Mouse (Mus musculus) neural tube, embryonic 13.5 days (tissue): Measurements from ENCODE around the gene Hip1. TPM values are rescaled to one million over a fixed set of nuclear protein-coding genes. Genes with fewer than 3 reads are reported as not detected.

Experiments used
- ATAC-seq: fragments of 200-750 bp; cut with Nextera tagmentation; 2 replicates; pipeline ENCODE4 v1.8.0; 2017; ENCODE audit warnings: low read depth, mild to moderate bottlenecking, moderate TSS enrichment, moderate library complexity
- H3K27ac ChIP-seq: fragments of 300-500 bp; sonication (generic); replicated peaks from 2 replicates; pipeline ENCODE4 v1.5.1; 2015; ENCODE audit warnings: moderate library complexity, mild to moderate bottlenecking, inconsistent platforms
- H3K27me3 ChIP-seq: fragments of 300-500 bp; sonication (generic); 2 replicates; pipeline ENCODE4 v1.6.1; 2015; ENCODE audit warnings: mild to moderate bottlenecking, inconsistent platforms
- H3K36me3 ChIP-seq: fragments of 300-500 bp; sonication (generic); 2 replicates; pipeline ENCODE4 v1.6.1; 2015; ENCODE audit warnings: mild to moderate bottlenecking, inconsistent platforms
- H3K4me1 ChIP-seq: fragments of 300-500 bp; sonication (generic); replicated peaks from 2 replicates; pipeline ENCODE4 v1.6.1; 2015; ENCODE audit warnings: inconsistent platforms
- H3K4me2 ChIP-seq: fragments of 300-500 bp; sonication (generic); 2 replicates; pipeline ENCODE4 v1.6.1; 2015; ENCODE audit warnings: inconsistent platforms, mild to moderate bottlenecking, moderate library complexity
- H3K4me3 ChIP-seq: fragments of 300-500 bp; sonication (generic); 2 replicates; pipeline ENCODE4 v1.5.1; 2015; ENCODE audit warnings: mild to moderate bottlenecking, inconsistent platforms
- H3K9ac ChIP-seq: fragments of 300-500 bp; sonication (generic); 2 replicates; pipeline ENCODE4 v1.6.1; 2015; ENCODE audit warnings: moderate library complexity, mild to moderate bottlenecking, inconsistent platforms
- H3K9me3 ChIP-seq: fragments of 300-500 bp; sonication (generic); 2 replicates; pipeline ENCODE4 v1.6.1; 2016; ENCODE audit warnings: inconsistent platforms
- WGBS: fragments of 180-500 bp; shearing (Covaris S2); methylation state at CpG from one replicate; pipeline ENCODE4 v1.1.7; 2015; 5-methylcytosine and 5-hydroxymethylcytosine counted together
- polyA plus RNA-seq: library from polyadenylated mRNA; unstranded; fragments of >200 nt; fragmentation: Nextera tagmentation; extraction: Ambion mirVana; gene quantifications from 2 replicates; pipeline ENCODE4 v1.2.1, GENCODE M21; 2015

Hip1 gene
- polyA plus RNA-seq, 1 experiment from 2014 or later: 48.6 TPM

DNA sequence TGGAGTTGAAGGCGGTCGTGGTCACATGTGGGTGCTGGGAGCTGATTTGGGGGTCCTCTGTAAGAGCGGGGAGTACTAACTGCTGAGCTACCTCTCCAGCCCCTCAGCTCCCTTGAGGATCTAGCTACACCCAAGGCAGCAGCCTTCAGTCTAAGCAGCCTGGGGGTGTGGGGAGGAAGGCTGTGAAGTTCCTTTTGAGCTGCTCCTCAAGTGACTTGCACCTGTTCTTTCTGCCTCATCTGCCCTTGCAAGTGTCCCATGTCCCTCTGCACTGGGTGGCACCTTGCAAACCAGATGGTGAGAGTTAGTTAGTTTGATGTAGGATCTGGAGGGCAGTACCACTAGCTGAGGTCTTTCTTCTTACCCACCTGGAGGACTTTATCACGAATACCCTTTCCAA, 136.8 kb downstream of the Hip1 start:
- Histone ChIP-seq H3K4me2 (no peak overlapping the region), H3K36me3 (peaks cover 47% of the 10 kb centered on the region), H3K27me3 (no peaks in the 10 kb centered on the region), H3K4me3 (no peak overlapping the region), H3K9me3 (no peaks in the 10 kb centered on the region), H3K4me1 (peaks cover 4% of the 10 kb centered on the region; the same call in 1 of the 2 replicates), H3K27ac (no peak overlapping the region), H3K9ac (no peak overlapping the region)
- no peak for ATAC-seq
- WGBS: 91% methylated on average over 4 of the region's 4 CpGs

GRCm38 (mm10) chr5:135405437-135405836, 139.5 kb downstream of the Hip1 start:
- Histone ChIP-seq H3K4me2 (no peak overlapping the region), H3K27me3 (no peaks in the 10 kb centered on the region), H3K36me3 (peaks cover 25% of the 10 kb centered on the region), H3K9me3 (0 out of 2 replicates have a peak, but pooled peaks cover 3% of the 10 kb centered on the region), H3K9ac (no peak overlapping the region), H3K4me1 (peaks cover 4% of the 10 kb centered on the region; the same call in 1 of the 2 replicates), H3K27ac (no peak overlapping the region), H3K4me3 (no peak overlapping the region)
- ATAC-seq: no peak
- WGBS: 89% methylated on average over 9 of the region's 9 CpGs

DNA sequence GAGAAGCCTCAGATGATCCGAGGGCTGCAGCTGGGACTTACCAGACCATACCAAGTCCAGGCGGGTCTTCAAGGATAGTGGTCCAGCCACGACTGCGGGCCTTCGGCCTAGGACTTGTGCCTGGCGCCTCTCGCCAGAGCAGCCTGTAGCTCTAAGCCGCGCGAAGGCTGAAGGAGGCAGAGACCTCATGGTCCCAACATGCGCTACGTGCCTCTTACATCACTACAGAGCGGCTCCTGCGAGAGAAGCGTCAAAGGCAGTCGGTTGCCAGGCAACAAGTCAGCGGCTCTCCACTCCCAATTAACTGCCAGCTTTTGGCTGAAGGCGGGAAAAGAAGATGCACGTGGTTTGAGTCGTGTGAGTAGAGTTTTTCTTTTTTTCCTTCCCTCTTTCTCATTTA, 140.3 kb downstream of the Hip1 start:
- peaks cover 17% of the 10 kb centered on the region for H3K36me3 ChIP-seq
- 30% methylated on average over 20 of the region's 20 CpGs for WGBS
- no peak overlapping the region for H3K4me3 ChIP-seq
- peaks cover 4% of the 10 kb centered on the region; the same call in 1 of the 2 replicates for H3K4me1 ChIP-seq
- ATAC-seq: peak; percentile 69
- 0 out of 2 replicates have a peak overlapping the region, but pooled peaks have one; percentile 20 for H3K4me2 ChIP-seq
- H3K27ac ChIP-seq: no peak overlapping the region
- H3K9ac ChIP-seq: no peak overlapping the region
- 0 out of 2 replicates have a peak, but pooled peaks cover 3% of the 10 kb centered on the region for H3K9me3 ChIP-seq
- H3K27me3 ChIP-seq: no peaks in the 10 kb centered on the region

GRCm38 (mm10) chr5:135400244-135400643, 144.7 kb downstream of the Hip1 start:
- 15% methylated on average over 2 of the region's 2 CpGs for WGBS
- ATAC-seq: no peak
- no peak overlapping the region for H3K4me2 ChIP-seq

DNA sequence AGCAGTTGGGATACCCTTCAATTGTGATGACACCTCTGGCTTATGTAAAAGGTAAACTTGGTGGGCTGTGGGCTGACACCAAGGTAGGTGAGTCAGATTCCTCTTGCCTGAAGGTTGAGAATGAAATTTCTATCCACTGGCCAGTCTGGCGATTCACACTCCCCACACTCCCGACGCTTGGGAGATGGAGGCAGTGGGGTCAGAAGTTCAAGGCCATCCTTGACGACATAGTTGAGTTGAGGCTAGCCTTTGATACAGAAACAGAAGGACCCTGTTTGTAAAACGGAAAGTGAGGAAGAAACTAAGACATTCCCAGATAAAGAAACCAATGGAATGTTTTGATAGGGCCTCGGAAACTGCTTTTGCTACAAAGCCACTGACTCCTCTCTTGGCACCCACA, 145.5 kb downstream of the Hip1 start:
- no peak overlapping the region for H3K4me3 ChIP-seq
- 0 out of 2 replicates have a peak, but pooled peaks cover 3% of the 10 kb centered on the region for H3K9me3 ChIP-seq
- ATAC-seq: no peak
- H3K36me3 ChIP-seq: no peaks in the 10 kb centered on the region
- no peak overlapping the region for H3K9ac ChIP-seq
- H3K4me2 ChIP-seq: no peak overlapping the region
- H3K27me3 ChIP-seq: no peaks in the 10 kb centered on the region
- peaks cover 5% of the 10 kb centered on the region for H3K4me1 ChIP-seq
- 70% methylated on average over 6 of the region's 6 CpGs for WGBS
- no peak overlapping the region for H3K27ac ChIP-seq

More at GRCm38 (mm10) chr5:135400244-135400643, 144.7 kb downstream of the Hip1 start:
- Histone ChIP-seq H3K27me3 (no peaks in the 10 kb centered on the region), H3K9me3 (0 out of 2 replicates have a peak, but pooled peaks cover 3% of the 10 kb centered on the region), H3K4me1 (peaks cover 4% of the 10 kb centered on the region; the same call in 1 of the 2 replicates), H3K9ac (no peak overlapping the region), H3K4me3 (no peak overlapping the region), H3K36me3 (no peaks in the 10 kb centered on the region), H3K27ac (no peak overlapping the region)

DNA sequence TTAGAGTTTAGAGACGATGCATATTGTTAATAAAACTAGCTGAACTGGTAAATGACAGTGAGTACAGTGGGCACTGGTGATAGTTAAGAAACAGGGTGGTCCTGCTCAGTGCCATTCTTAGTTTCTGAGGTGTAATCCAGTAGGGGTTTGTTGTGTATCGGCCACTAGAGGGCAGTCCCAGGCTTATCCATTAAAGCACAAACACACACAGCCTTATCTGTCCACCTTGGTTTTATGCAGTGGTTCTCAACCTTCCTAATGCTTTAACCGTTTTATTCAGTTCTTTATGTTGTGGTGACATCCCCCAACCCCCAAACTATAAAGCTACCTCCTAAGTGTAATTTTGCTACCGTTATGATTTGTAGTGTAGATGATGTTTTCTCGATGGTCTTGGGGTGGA, 149.1 kb downstream of the Hip1 start:
- no peak overlapping the region for H3K9ac ChIP-seq
- H3K27ac ChIP-seq: no peak overlapping the region
- peaks cover 24% of the 10 kb centered on the region for H3K4me1 ChIP-seq
- no peak for ATAC-seq
- H3K4me3 ChIP-seq: no peak overlapping the region
- H3K4me2 ChIP-seq: no peak overlapping the region
- H3K36me3 ChIP-seq: peaks cover 15% of the 10 kb centered on the region
- whole genome bisulfite sequencing: 51% methylated on average over 5 of the region's 5 CpGs
- no peaks in the 10 kb centered on the region for H3K9me3 ChIP-seq
- H3K27me3 ChIP-seq: no peaks in the 10 kb centered on the region

DNA sequence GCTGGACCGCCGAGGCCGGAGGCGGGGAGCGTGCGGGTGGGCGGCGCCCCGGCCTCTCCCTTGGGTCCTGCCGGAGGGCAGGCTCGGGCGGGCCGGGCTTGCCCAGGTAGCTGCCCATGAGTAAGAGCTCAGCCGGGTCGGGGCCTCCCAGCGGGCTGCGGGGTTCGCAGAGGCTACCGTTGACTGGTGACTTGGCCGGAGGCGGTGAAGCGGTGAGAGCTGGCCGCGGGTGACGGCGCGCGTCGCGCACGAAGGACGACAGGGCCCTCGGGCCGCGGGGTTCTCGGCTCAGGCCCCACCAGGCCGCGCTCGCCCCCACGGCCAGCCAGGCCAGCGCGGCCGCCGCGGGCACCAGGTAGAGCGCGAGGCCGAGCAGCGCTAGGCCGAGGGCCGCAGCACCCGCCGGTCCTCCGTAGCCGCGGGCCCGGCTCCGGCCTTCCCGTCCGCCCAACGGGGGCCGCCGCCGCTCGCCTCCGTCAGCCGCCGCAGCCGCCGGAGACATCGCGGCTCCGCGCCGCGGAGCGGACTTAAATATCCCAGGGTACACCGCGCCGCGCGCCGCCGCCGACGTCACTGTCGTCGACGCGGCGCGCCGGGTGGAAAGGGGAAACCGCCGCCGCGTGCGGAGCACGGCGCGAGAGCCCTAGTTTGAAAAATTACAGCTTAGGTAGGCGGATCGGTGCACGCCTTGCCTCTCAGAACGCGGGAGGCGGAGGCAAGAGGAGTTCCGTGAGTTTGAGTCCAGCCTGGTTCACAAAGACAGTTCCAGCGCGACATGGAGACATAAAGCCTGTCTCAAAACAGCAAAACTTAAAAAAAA, 150.7 kb downstream of the Hip1 start, which contains the start of gene Pom121:
TSS of gene Pom121 (minus strand) at position 543 of the 820 bp plus-strand sequence.
- Histone ChIP-seq H3K36me3 (peaks cover 31% of the 10 kb centered on the region), H3K9ac (peak within 1 kb of the TSS; percentile 98), H3K4me2 (peak within 1 kb of the TSS; percentile 92), H3K27me3 (no peaks in the 10 kb centered on the region), H3K4me3 (peak within 1 kb of the TSS; percentile 99), H3K9me3 (no peaks in the 10 kb centered on the region), H3K4me1 (peaks cover 24% of the 10 kb centered on the region), H3K27ac (peak within 1 kb of the TSS; percentile 84)
- WGBS: under 1% methylated on average over 108 of the region's 110 CpGs
- peak; percentile 88 for ATAC-seq

DNA sequence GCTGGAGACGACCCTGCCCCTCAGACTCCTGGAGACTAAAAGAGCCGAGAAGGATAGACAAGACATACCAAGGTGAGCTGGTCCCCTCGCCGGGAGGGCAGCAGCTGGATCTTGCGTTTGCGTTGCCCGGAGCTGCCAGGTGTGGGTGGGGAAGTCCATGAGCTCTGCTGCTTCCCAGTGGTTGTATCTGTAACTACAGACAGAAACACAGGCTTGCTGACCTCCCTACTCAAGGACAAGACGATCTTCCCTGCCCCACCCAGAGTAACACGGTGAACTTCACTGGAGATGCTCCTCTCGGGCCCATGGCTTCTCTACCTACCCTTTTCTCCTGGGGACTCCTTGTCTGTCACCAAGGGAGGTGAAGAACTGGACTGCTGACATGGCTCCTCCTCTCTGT, 161.1 kb downstream of the Hip1 start:
- WGBS: 90% methylated on average over 10 of the region's 10 CpGs
- ATAC-seq: no peak
- Histone ChIP-seq H3K9ac (no peak overlapping the region), H3K27me3 (no peaks in the 10 kb centered on the region), H3K36me3 (peaks cover 99% of the 10 kb centered on the region), H3K4me2 (no peak overlapping the region), H3K9me3 (no peaks in the 10 kb centered on the region), H3K4me1 (no peaks in the 10 kb centered on the region), H3K27ac (no peak overlapping the region), H3K4me3 (no peak overlapping the region)

GRCm38 (mm10) chr5:135382746-135383145, 162.2 kb downstream of the Hip1 start:
- Histone ChIP-seq H3K4me3 (no peak overlapping the region), H3K9me3 (no peaks in the 10 kb centered on the region), H3K4me1 (no peaks in the 10 kb centered on the region), H3K36me3 (peaks cover 99% of the 10 kb centered on the region), H3K27ac (no peak overlapping the region), H3K9ac (no peak overlapping the region), H3K27me3 (no peaks in the 10 kb centered on the region), H3K4me2 (no peak overlapping the region)
- no peak for ATAC-seq
- 92% methylated on average over 7 of the region's 7 CpGs for WGBS

DNA sequence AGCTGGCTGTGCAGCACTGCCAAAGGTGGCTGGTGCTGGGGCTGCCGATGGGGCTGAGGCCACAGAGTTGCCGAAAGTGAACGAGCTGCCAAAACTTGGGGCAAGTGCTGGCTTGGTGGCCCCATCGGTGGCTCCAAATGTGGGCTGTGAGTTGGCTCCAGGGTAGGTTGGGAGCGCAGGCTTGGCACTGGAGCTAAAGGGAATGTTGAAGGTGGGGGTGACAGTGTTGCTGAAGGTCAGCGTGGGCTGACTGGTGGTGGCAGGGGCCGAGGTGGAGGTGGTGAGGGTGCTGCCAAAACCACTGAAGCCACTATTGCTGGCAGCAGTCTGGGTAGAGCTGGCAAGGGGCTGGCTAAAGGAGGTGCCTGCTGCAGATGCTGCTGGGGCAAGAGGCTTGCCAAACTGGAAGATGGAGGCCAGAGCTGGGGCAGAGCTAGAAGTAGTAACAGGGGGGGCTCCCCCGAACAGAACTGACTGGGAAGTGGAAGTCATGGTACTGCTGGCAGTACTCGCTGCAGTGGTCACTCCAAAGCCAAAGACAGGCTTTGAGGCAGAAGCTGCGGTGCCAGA, 163.5 kb downstream of the Hip1 start:
- ATAC-seq: no peak
- no peaks in the 10 kb centered on the region for H3K4me1 ChIP-seq

DNA sequence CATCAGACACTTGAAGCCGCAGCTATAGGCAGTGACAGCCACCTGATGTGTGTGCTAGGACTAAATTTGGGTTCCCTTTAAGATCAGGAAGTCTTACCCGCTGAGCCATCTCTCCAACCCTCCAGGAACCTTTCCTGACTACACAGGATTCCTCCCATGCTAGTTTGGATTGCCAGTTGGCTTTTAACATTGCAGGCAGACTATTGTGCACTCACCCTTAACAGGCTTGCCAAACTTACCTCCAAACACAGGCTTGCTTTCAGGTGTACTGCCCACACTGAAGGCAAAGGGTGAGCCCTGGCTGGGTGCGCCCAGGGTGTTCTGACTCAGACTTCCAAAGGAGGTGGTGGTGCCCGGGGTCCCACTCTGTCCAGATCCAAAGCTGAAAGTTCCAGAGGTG, 164.2 kb downstream of the Hip1 start:
- H3K4me1 ChIP-seq: no peaks in the 10 kb centered on the region
- no peaks in the 10 kb centered on the region for H3K27me3 ChIP-seq
- no peak overlapping the region for H3K4me3 ChIP-seq
- H3K4me2 ChIP-seq: no peak overlapping the region
- H3K9me3 ChIP-seq: no peaks in the 10 kb centered on the region
- no peak for ATAC-seq
- H3K9ac ChIP-seq: no peak overlapping the region
- WGBS: 97% methylated on average over 4 of the region's 4 CpGs
- no peak overlapping the region for H3K27ac ChIP-seq
- peaks cover 100% of the 10 kb centered on the region for H3K36me3 ChIP-seq

More for the DNA sequence above, 163.5 kb downstream of the Hip1 start:
- H3K4me3 ChIP-seq: no peak overlapping the region
- no peak overlapping the region for H3K4me2 ChIP-seq
- peaks cover 99% of the 10 kb centered on the region for H3K36me3 ChIP-seq
- H3K9me3 ChIP-seq: no peaks in the 10 kb centered on the region
- WGBS: 97% methylated on average over 10 of the region's 10 CpGs
- H3K27me3 ChIP-seq: no peaks in the 10 kb centered on the region
- H3K9ac ChIP-seq: no peak overlapping the region
- H3K27ac ChIP-seq: no peak overlapping the region

DNA sequence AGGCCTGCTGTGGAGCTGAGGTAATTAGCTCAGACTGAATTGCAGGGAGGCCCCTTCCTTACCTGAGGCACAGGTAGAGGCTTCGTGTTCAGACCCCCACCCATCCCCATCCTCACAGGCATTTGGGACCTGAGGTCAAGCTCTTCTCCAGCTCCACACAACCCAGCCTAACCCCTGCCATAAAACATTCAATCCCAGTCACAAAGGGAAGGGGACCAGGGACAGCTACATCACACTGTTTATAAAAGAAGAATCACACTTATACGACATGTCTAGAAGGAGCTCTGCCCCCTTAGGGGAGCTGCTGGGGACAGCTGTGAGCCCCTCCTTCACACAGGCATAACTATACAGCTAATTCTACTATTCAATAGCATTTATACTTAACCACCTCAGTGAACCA, 168.6 kb downstream of the Hip1 start:
- no peaks in the 10 kb centered on the region for H3K9me3 ChIP-seq
- H3K27me3 ChIP-seq: no peaks in the 10 kb centered on the region
- WGBS: 62% methylated on average over 2 of the region's 2 CpGs
- H3K4me2 ChIP-seq: no peak overlapping the region
- ATAC-seq: no peak
- H3K9ac ChIP-seq: no peak overlapping the region
- no peak overlapping the region for H3K27ac ChIP-seq
- H3K4me3 ChIP-seq: no peak overlapping the region
- H3K4me1 ChIP-seq: peaks cover under 1% of the 10 kb centered on the region
- H3K36me3 ChIP-seq: peaks cover 100% of the 10 kb centered on the region
